Mouse (Mus musculus): Measurements from ENCODE around the gene Uba52. TPM values are rescaled to one million over a fixed set of nuclear protein-coding genes. Genes with fewer than 3 reads are reported as not detected.

Uba52 gene
- polyA plus RNA-seq, 1 experiment: 611 TPM

- peak overlapping the region; percentile 15 for H3K4me3 ChIP-seq (ENCODE audit: extremely low read depth, insufficient read depth, insufficient read length)
- no peaks in the 10 kb centered on the region for H3K36me3 ChIP-seq (ENCODE audit: control insufficient read depth, insufficient read depth, low read length)
- H3K4me1 ChIP-seq (ENCODE audit: control insufficient read depth, insufficient read depth, insufficient read length): peaks cover 11% of the 10 kb centered on the region
- TF ChIP-seq POLR2A (IDR thresholded peaks at IDR 0.05; ENCODE audit: low read depth, low read length): no peak
- no peak for TF ChIP-seq CTCF (IDR thresholded peaks at IDR 0.05; ENCODE audit: extremely low read depth, insufficient read depth, insufficient read length, insufficient replicate concordance)
- peaks cover 38% of the 10 kb centered on the region for H3K27me3 ChIP-seq (ENCODE audit: control insufficient read depth, insufficient read depth, low read length)
- no peak for DNase-seq (ENCODE audit: low read depth in 1 of 2, low spot score in 2 of 2)
- 2% methylated on average over 55 of the region's 55 CpGs for WGBS
- no peak overlapping the region for H3K27ac ChIP-seq (ENCODE audit: insufficient read depth, low read length)
Measured at GRCm38 (mm10) chr8:70487993-70488796, 22.4 kb downstream of the Uba52 start.

DNA sequence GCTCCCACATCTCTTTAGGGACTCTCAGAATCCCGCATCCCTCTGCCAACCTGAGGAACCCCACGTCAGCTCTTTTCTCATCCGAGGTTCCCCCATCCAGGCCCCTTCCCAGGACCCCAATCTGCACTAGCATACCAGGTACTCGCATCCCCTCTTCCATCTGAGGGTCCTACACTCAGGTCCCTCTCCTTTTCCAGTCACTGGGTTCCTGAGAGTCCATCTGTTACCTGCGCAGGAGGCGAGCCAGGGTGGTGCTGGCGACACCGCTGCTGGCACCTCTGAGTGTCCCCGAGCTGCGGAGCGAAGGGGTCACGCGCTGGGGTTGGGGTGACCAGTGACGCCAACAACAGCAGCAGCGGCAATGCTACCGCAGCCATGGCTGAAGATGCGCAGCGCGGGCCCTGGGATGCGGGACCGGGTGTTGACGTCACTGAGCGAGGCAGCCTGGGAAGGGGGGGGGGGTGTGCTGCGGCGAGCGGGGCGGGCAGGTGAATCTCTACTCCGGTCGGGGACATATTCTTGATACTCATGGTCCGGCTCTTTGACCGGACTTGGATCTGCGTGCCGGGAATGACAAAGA lies 23.6 kb downstream of the Uba52 start, which contains the start of gene Tmem59l:
Tmem59l (minus strand) TSS at position 418 of the 580 bp plus-strand sequence.
- no peak for DNase-seq (ENCODE audit: low read depth in 1 of 2, low spot score in 2 of 2)
- Histone ChIP-seq H3K27ac (ENCODE audit: insufficient read depth, low read length) (no peak within 1 kb of the TSS), H3K36me3 (ENCODE audit: control insufficient read depth, insufficient read depth, low read length) (no peaks in the 10 kb centered on the region), H3K27me3 (ENCODE audit: control insufficient read depth, insufficient read depth, low read length) (peaks cover 28% of the 10 kb centered on the region), H3K4me1 (ENCODE audit: control insufficient read depth, insufficient read depth, insufficient read length) (peaks cover 7% of the 10 kb centered on the region), H3K4me3 (ENCODE audit: extremely low read depth, insufficient read depth, insufficient read length) (peak within 1 kb of the TSS; percentile 15)
- WGBS: 49% methylated on average over 33 of the region's 33 CpGs
- no peak for TF ChIP-seq POLR2A (IDR thresholded peaks at IDR 0.05; ENCODE audit: low read depth, low read length)
- TF ChIP-seq CTCF (IDR thresholded peaks at IDR 0.05; ENCODE audit: extremely low read depth, insufficient read depth, insufficient read length, insufficient replicate concordance): no peak

GRCm38 (mm10) chr8:70486191-70486681 lies 24.4 kb downstream of the Uba52 start:
- Histone ChIP-seq H3K27ac (ENCODE audit: insufficient read depth, low read length) (no peak overlapping the region), H3K36me3 (ENCODE audit: control insufficient read depth, insufficient read depth, low read length) (no peaks in the 10 kb centered on the region), H3K27me3 (ENCODE audit: control insufficient read depth, insufficient read depth, low read length) (peaks cover 23% of the 10 kb centered on the region), H3K4me1 (ENCODE audit: control insufficient read depth, insufficient read depth, insufficient read length) (peaks cover 7% of the 10 kb centered on the region), H3K4me3 (ENCODE audit: extremely low read depth, insufficient read depth, insufficient read length) (no peak overlapping the region)
- DNase-seq (ENCODE audit: low read depth in 1 of 2, low spot score in 2 of 2): no peak
- WGBS: 74% methylated on average over 7 of the region's 7 CpGs
- TF ChIP-seq POLR2A (IDR thresholded peaks at IDR 0.05; ENCODE audit: low read depth, low read length) (no peak), CTCF (IDR thresholded peaks at IDR 0.05; ENCODE audit: extremely low read depth, insufficient read depth, insufficient read length, insufficient replicate concordance) (no peak)

DNA sequence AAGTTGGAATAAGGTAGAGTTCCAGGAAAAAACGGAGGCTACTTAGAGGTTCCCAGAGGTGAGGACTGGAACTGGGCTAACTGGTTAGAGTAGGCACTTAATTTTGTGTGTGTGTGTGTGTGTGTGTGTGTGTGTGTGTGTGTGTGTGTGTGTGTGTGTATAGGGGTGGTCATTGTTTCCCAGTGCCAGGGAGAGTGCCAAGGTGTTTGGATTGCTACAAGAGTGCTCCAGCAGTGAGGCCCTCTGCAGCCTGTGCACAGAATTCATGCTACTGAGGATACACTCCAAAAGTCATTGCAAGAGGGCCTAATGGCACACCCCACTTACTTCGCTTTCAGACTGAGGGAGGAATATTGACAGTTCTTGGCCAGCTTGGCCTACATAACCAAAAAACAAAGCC lies 27.7 kb downstream of the Uba52 start:
- WGBS: 83% methylated on average over 2 of the region's 2 CpGs
- Histone ChIP-seq H3K4me1 (ENCODE audit: control insufficient read depth, insufficient read depth, insufficient read length) (no peaks in the 10 kb centered on the region; the same call in 1 of the 2 replicates), H3K36me3 (ENCODE audit: control insufficient read depth, insufficient read depth, low read length) (no peaks in the 10 kb centered on the region), H3K4me3 (ENCODE audit: extremely low read depth, insufficient read depth, insufficient read length) (no peak overlapping the region), H3K27me3 (ENCODE audit: control insufficient read depth, insufficient read depth, low read length) (peaks cover 4% of the 10 kb centered on the region; the same call in 1 of the 2 replicates), H3K27ac (ENCODE audit: insufficient read depth, low read length) (no peak overlapping the region)
- no peak for DNase-seq (ENCODE audit: low read depth in 1 of 2, low spot score in 2 of 2)
- TF ChIP-seq CTCF (IDR thresholded peaks at IDR 0.05; ENCODE audit: extremely low read depth, insufficient read depth, insufficient read length, insufficient replicate concordance) (no peak), POLR2A (IDR thresholded peaks at IDR 0.05; ENCODE audit: low read depth, low read length) (no peak)

DNA sequence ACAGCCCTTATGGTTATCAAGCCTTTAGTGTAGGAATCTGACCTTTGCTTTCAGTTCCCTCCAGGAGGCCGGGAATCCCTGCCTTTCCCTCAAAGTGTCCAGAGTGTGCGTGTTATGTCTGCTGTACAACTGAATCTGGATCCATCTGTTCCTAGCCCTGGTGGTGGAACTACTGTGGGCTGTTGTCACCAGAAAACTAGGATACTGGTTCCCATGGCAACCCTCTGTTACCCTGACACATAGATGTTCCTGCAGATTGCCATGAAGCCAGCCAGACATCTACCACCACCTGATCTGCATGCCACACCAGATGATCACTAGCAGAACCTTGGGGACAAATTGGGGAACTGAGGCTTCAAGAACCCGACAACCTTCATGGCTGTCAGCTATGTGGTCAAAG lies 28.7 kb downstream of the Uba52 start:
- Histone ChIP-seq H3K27me3 (ENCODE audit: control insufficient read depth, insufficient read depth, low read length) (peaks cover 3% of the 10 kb centered on the region; the same call in 1 of the 2 replicates), H3K4me1 (ENCODE audit: control insufficient read depth, insufficient read depth, insufficient read length) (peaks cover 5% of the 10 kb centered on the region; the same call in 1 of the 2 replicates), H3K27ac (ENCODE audit: insufficient read depth, low read length) (no peak overlapping the region), H3K36me3 (ENCODE audit: control insufficient read depth, insufficient read depth, low read length) (no peaks in the 10 kb centered on the region), H3K4me3 (ENCODE audit: extremely low read depth, insufficient read depth, insufficient read length) (no peak overlapping the region)
- DNase-seq (ENCODE audit: low read depth in 1 of 2, low spot score in 2 of 2): no peak
- 80% methylated on average over 3 of the region's 3 CpGs for WGBS
- TF ChIP-seq CTCF (IDR thresholded peaks at IDR 0.05; ENCODE audit: extremely low read depth, insufficient read depth, insufficient read length, insufficient replicate concordance) (no peak), POLR2A (IDR thresholded peaks at IDR 0.05; ENCODE audit: low read depth, low read length) (no peak)

GRCm38 (mm10) chr8:70477269-70477982 lies 33.2 kb downstream of the Uba52 start:
- H3K4me1 ChIP-seq (ENCODE audit: control insufficient read depth, insufficient read depth, insufficient read length): peaks cover 5% of the 10 kb centered on the region; the same call in 1 of the 2 replicates
- no peaks in the 10 kb centered on the region for H3K36me3 ChIP-seq (ENCODE audit: control insufficient read depth, insufficient read depth, low read length)
- peak overlapping the region; percentile 70 for H3K4me3 ChIP-seq (ENCODE audit: extremely low read depth, insufficient read depth, insufficient read length)
- no peak for DNase-seq (ENCODE audit: low read depth in 1 of 2, low spot score in 2 of 2)
- TF ChIP-seq CTCF (IDR thresholded peaks at IDR 0.05; ENCODE audit: extremely low read depth, insufficient read depth, insufficient read length, insufficient replicate concordance): no peak
- no peak for TF ChIP-seq POLR2A (IDR thresholded peaks at IDR 0.05; ENCODE audit: low read depth, low read length)
- no peaks in the 10 kb centered on the region for H3K27me3 ChIP-seq (ENCODE audit: control insufficient read depth, insufficient read depth, low read length)
- WGBS: 18% methylated on average over 21 of the region's 21 CpGs
- no peak overlapping the region for H3K27ac ChIP-seq (ENCODE audit: insufficient read depth, low read length)
